Mouse (Mus musculus) erythroblast, embryonic 14.5 days (primary cell): Measurements from ENCODE around the gene G430095P16Rik.

ENCODE experiments used
- GATA1 ChIP-seq: IDR thresholded peaks from 2 replicates; pipeline ENCODE4 v1.6.1; 2012; ENCODE audit warnings: low read length, inconsistent platforms, mixed read lengths
- TAL1 ChIP-seq: IDR thresholded peaks from 3 replicates; pipeline ENCODE4 v1.6.1; 2012; ENCODE audit warnings: low read length, inconsistent platforms, mixed read lengths

- TF ChIP-seq GATA1 (no peak), TAL1 (peak; percentile 41; the same call in 1 of the 3 replicates)
Observed at GRCm38 (mm10) chr8:84724683-84725082, 1.9 kb downstream of the G430095P16Rik start.
